Mouse (Mus musculus) adrenal gland, adult 18-20 months (tissue): ENCODE results near the gene Diaph3. TPM values are rescaled to one million over a fixed set of nuclear protein-coding genes. Genes with fewer than 3 reads are reported as not detected.

Experiments
- DNase-seq, 2 experiments: peaks; one replicate each; pipeline ENCODE4 v3.0.0; 2021 to 2022; ENCODE audit warnings: low spot score in 2 of 2
- total RNA-seq, 2 experiments: library from RNA; stranded (reverse); gene quantifications; 1 replicate in 1 of 2; 2 replicates in 1 of 2; pipeline ENCODE4 v1.2.3; 2021

Diaph3 gene
- total RNA-seq, 2 experiments from 2014 or later: 1.0 to 1.4 TPM

DNA sequence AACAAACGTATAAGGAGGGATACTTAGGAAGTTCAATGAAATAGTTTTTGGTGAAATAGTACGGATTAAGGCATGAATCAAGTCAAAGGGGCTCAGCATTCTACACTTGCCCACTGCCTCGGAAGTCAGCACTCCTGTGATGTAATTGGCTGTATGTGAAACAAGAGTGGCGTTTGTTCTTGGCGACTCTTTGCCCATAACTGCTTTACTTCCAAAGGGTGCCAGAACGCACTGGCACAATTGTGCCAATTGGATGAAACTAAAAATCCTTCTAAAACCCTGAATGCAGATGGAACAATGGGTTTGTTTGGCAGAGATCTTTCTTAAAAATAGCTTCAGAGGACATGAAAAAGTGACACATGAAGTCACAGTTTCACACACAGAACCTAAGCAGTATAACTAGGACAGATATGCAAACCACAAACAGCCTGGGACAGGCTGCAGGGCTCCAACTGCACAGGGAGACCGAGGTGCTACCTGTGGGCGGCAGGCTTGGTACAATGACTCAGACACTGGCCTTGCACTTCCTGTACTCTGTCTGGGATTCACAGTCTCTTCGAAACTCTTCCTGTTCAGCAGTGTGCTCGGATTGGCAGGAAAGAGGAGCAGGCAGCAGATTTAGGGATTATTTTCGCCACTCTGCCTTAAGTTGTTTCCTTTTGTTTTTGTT lies 279.6 kb downstream of the Diaph3 start:
- DNase-seq: no peak

- DNase-seq: no peak
These were observed 293.8 kb downstream of the Diaph3 start for GRCm38 (mm10) chr14:86847154-86847810.

- no peak for DNase-seq
These were observed 297.0 kb downstream of the Diaph3 start for GRCm38 (mm10) chr14:86844075-86844474.

DNA sequence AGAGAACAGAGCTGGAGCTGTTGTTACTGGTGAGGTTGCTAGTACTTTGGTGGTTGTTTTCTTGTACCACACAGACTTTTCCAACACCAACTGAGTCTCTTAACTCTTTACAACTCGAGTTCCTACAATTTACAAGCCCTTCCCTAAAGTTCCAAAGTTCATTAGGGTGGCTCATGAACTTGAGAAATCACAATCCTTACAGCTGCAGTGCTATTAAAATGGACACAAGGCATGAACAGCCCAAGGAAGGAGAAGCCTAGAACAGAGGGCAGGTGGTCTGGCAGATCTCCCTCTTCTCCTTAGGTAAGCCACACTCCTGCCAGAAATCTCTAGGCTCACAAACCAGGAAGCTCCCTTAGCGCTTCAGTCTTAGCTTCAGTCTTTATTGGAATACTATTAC lies 303.4 kb downstream of the Diaph3 start:
- DNase-seq: no peak

DNA sequence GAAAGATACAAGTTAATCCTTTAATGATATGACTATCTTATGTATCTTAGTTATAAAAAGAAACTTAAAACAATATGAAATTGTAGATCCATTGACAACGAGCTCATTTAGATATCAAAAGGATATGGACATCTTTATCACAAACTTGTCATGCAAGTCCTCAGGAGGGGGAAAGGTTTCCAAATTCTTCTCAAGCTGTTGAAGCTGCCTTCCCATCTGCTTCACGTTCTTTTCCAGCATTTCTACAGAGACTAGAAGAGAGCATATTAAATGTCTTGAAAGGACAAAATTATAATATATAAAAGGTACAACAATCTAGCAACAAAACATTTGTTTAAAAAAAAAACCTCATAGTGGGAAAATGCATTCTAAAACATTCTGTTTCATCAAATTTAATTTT lies 306.2 kb downstream of the Diaph3 start:
- no peak for DNase-seq

- no peak for DNase-seq
These were observed 306.8 kb downstream of the Diaph3 start for GRCm38 (mm10) chr14:86834269-86834668.

GRCm38 (mm10) chr14:86833003-86833402 lies 308.0 kb downstream of the Diaph3 start:
- DNase-seq: no peak

DNA sequence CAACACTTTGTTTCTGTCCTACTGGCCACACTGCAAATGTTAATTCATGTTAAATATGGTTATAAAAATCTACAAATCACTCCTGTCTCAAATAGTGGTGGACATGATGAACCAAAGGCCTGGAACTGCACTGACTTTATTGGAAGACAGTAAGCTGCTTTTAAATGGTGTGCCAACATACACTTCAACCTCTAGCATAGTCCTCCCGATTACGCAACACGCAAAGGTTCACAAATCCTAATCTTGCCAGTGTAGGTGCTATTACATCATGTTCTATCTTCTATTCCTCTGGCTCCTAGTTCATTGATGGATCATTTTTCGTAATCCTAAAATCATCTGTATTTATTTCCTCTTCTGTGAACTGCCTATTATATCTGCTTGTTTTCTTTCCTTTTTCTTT lies 324.8 kb downstream of the Diaph3 start:
- DNase-seq: no peak

DNA sequence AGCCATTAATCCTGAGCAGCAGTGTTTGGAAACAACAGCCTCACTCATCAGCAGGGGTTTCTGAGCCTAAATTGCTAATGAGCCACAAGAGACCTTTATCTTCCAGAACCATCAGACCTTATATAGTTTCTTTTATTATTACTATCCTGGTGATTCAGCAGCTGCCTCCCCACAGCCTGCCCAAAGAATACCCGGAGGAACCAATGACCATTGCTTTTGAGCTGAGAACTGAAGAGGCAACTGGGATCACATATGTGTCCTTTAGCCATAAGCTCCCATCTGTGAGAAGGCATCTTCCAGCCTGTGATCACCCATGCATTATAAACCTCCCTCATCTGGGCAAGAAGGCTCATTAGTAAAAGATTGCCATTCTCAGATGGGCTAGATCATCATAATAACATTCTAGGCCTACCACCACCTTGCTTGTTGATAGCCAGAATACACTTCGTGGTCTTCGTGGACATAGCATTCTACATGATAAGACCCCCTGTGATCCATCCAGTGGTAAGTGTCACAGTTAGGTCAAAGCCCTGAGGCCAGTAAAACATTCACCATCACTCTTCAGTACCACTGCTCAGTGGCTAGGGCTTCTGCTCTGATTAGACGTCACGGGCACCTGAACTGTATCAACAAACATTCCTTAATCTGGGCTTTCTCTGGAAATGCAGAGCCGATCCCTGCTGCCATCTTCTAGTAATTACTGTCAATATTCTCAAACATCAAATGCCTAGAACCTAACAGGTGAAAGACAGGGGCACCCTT lies 352.0 kb downstream of the Diaph3 start:
- DNase-seq: no peak

GRCm38 (mm10) chr14:86786866-86787265 lies 354.2 kb downstream of the Diaph3 start:
- DNase-seq: no peak

GRCm38 (mm10) chr14:86781553-86782273 lies 359.3 kb downstream of the Diaph3 start:
- DNase-seq: peak in 1 of 2 experiments; percentile 22

DNA sequence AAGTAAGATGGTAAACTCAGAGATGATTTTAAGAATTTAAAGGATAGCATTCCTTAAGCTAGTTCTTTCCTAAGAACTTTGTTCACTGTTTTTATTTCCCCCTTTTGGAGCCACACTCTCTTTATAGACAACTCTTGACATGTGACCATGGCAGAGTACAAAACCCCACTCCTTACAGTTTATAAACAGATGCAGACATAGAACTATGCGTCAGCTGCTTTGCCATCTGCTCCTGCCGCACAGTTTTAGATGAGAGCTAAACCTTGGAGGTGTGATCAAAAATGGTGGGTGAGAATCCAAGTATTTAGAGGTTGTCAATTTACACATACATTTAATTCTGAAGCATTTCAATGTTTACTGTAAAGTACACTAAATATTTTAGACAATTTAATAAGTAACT lies 367.7 kb downstream of the Diaph3 start:
- no peak for DNase-seq

GRCm38 (mm10) chr14:86772176-86773150 lies 368.6 kb downstream of the Diaph3 start:
- no peak for DNase-seq

DNA sequence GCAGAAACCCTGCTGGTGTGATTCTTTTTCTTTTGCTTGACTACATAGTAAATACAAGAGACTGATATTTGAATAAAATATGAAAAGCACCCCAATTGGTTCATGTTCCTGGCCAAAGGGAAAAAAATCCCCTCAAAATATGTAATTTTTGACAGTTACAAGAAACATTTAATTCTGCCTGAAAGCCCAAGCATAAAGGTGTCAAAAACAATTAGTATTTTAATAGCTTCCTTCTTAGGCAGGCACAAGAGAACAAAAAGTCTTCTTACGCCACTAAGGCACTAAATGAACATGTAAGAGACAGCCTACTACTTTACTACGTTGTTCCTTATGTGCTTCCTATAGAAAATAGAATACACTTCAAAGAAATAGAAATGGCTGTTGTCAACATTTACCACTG lies 376.7 kb downstream of the Diaph3 start:
- DNase-seq: no peak

- DNase-seq: no peak
These were observed 383.2 kb downstream of the Diaph3 start for GRCm38 (mm10) chr14:86757604-86758520.

- DNase-seq: no peak
These were observed 383.9 kb downstream of the Diaph3 start for GRCm38 (mm10) chr14:86757132-86757531.

DNA sequence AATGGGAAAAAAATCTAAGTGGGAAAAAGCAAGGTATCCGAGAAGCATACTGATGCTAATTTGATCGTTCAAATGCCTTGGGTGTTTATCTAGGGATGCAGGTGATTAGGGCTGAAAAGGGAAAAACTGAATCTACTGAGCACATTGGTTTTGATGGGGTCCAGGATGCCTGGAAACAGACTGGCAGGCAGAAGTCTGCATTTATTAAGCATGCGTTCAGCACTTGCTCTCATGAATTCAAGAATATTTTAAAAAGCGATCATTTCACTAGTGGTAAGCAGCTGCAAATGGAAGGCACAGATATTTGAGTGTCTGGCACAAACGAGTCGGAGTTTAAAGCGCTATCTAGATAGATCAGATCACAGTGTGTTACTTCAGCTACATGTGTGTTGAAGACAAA lies 390.7 kb downstream of the Diaph3 start:
- DNase-seq: no peak

- DNase-seq: no peak
These were observed 391.6 kb downstream of the Diaph3 start for GRCm38 (mm10) chr14:86749425-86749824.

DNA sequence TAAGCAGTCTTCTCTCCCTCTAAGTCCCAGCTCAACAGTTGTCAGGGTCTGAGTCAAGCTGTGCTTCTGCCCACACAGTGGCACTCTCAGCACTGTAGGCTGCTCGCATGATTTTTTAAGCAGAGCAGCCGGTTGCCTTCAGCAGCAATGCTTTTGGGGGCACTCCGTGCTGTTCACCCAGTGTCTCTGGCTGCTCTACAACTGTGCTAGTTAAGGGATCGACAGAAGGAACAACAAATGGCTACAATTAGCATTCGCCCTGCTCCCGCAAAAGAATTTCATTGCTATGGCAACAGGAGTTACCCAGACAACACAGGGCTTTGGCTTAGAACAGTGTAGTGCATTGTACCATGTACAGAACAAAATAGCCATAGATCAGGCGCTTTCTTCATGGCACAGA lies 392.2 kb downstream of the Diaph3 start:
- DNase-seq: no peak
